Mouse (Mus musculus) liver, embryonic 16.5 days (tissue): ENCODE data around the gene Map1b. TPM values are rescaled to one million over a fixed set of nuclear protein-coding genes. Genes with fewer than 3 reads are reported as not detected.

Experiments
- ATAC-seq: fragments of 200-750 bp; cut with Nextera tagmentation; 2 replicates; pipeline ENCODE4 v1.8.0; 2017; ENCODE audit warnings: low read depth, mild to moderate bottlenecking, moderate number of reproducible peaks, moderate library complexity
- H3K27ac ChIP-seq: fragments of 300-500 bp; sonication (generic); 2 replicates; pipeline ENCODE4 v1.5.1; 2014; ENCODE audit warnings: mild to moderate bottlenecking, low read length
- H3K27me3 ChIP-seq: fragments of 300-500 bp; sonication (generic); 2 replicates; pipeline ENCODE4 v1.6.1; 2014; ENCODE audit warnings: low read depth, low read length, mixed read lengths; ENCODE audit not compliant: control insufficient read depth, insufficient read depth
- H3K36me3 ChIP-seq: fragments of 300-500 bp; sonication (generic); 2 replicates; pipeline ENCODE4 v1.6.1; 2014; ENCODE audit warnings: mild to moderate bottlenecking; ENCODE audit not compliant: control insufficient read depth, insufficient read depth
- H3K4me1 ChIP-seq: fragments of 300-500 bp; sonication (generic); 2 replicates; pipeline ENCODE4 v1.6.1; 2014; ENCODE audit warnings: low read depth, low read length, mixed read lengths; ENCODE audit not compliant: control insufficient read depth
- H3K4me2 ChIP-seq: fragments of 300-500 bp; sonication (generic); 2 replicates; pipeline ENCODE4 v1.6.1; 2014; ENCODE audit warnings: low read depth, low read length, mixed read lengths
- H3K4me3 ChIP-seq: fragments of 300-500 bp; sonication (generic); 2 replicates; pipeline ENCODE4 v1.5.1; 2014; ENCODE audit warnings: low read depth, mild to moderate bottlenecking, low read length
- H3K9ac ChIP-seq: fragments of 300-500 bp; sonication (generic); 2 replicates; pipeline ENCODE4 v1.6.1; 2014; ENCODE audit warnings: low read depth, low read length
- H3K9me3 ChIP-seq: fragments of 300-500 bp; sonication (generic); replicated peaks from 2 replicates; pipeline ENCODE4 v1.6.1; 2016; ENCODE audit warnings: low read length; ENCODE audit not compliant: control insufficient read depth
- WGBS: fragments of 180-500 bp; shearing (Covaris S2); extraction: QIAGEN DNeasy Blood & Tissue Kit; methylation state at CpG from one replicate; pipeline ENCODE4 v1.1.7; 2014; ENCODE audit not compliant: insufficient replicate concordance; 5-methylcytosine and 5-hydroxymethylcytosine counted together
- polyA plus RNA-seq: library from polyadenylated mRNA; unstranded; fragments of >200 nt; fragmentation: Nextera tagmentation; extraction: Ambion mirVana; gene quantifications from 2 replicates; pipeline ENCODE4 v1.2.1, GENCODE M21; 2015

Gene Map1b
- polyA plus RNA-seq, 1 experiment from 2014 or later, result 2.9 TPM

GRCm38 (mm10) chr13:99450766-99451165 lies 65.6 kb downstream of the Map1b start:
- Histone ChIP-seq H3K4me2 (no peak overlapping the region), H3K9me3 (no peaks in the 10 kb centered on the region), H3K9ac (no peak overlapping the region), H3K36me3 (no peaks in the 10 kb centered on the region), H3K27me3 (no peaks in the 10 kb centered on the region), H3K27ac (no peak overlapping the region), H3K4me3 (no peak overlapping the region), H3K4me1 (no peaks in the 10 kb centered on the region)
- WGBS, result 65% methylated on average over 7 of the region's 7 CpGs
- ATAC-seq, result no peak

GRCm38 (mm10) chr13:99449547-99449946 lies 66.8 kb downstream of the Map1b start:
- Histone ChIP-seq H3K4me1 (no peaks in the 10 kb centered on the region), H3K4me2 (no peak overlapping the region), H3K4me3 (no peak overlapping the region), H3K27ac (no peak overlapping the region), H3K36me3 (no peaks in the 10 kb centered on the region), H3K9me3 (no peaks in the 10 kb centered on the region), H3K9ac (no peak overlapping the region), H3K27me3 (no peaks in the 10 kb centered on the region)
- WGBS, result 59% methylated on average over 4 of the region's 4 CpGs
- ATAC-seq, result no peak

- H3K9ac ChIP-seq, result no peak overlapping the region
- ATAC-seq, result no peak
- H3K9me3 ChIP-seq, result no peaks in the 10 kb centered on the region
- no peak overlapping the region for H3K4me3 ChIP-seq
- H3K27ac ChIP-seq, result no peak overlapping the region
- WGBS, result 52% methylated on average over 4 of the region's 4 CpGs
- H3K36me3 ChIP-seq, result no peaks in the 10 kb centered on the region
- no peak overlapping the region for H3K4me2 ChIP-seq
- no peaks in the 10 kb centered on the region for H3K27me3 ChIP-seq
- no peaks in the 10 kb centered on the region for H3K4me1 ChIP-seq
Measured at GRCm38 (mm10) chr13:99448278-99448677, 68.1 kb downstream of the Map1b start.

- no peak for ATAC-seq
- no peak overlapping the region for H3K4me2 ChIP-seq
- no peaks in the 10 kb centered on the region for H3K9me3 ChIP-seq
- no peak overlapping the region for H3K9ac ChIP-seq
- H3K27me3 ChIP-seq, result no peaks in the 10 kb centered on the region
- H3K4me3 ChIP-seq, result no peak overlapping the region
- no peaks in the 10 kb centered on the region for H3K36me3 ChIP-seq
- whole genome bisulfite sequencing, result 54% methylated on average over 11 of the region's 11 CpGs
- no peak overlapping the region for H3K27ac ChIP-seq
- no peaks in the 10 kb centered on the region for H3K4me1 ChIP-seq
Measured at GRCm38 (mm10) chr13:99447403-99448199, 68.7 kb downstream of the Map1b start.

- WGBS, result 64% methylated on average over 7 of the region's 7 CpGs
- no peak for ATAC-seq
- no peak overlapping the region for H3K9ac ChIP-seq
Measured at GRCm38 (mm10) chr13:99447002-99447401, 69.3 kb downstream of the Map1b start.

GRCm38 (mm10) chr13:99444880-99445279 lies 71.5 kb downstream of the Map1b start:
- whole genome bisulfite sequencing, result 2% methylated on average over 6 of the region's 6 CpGs
- no peaks in the 10 kb centered on the region for H3K36me3 ChIP-seq

More at GRCm38 (mm10) chr13:99447002-99447401, 69.3 kb downstream of the Map1b start:
- Histone ChIP-seq H3K4me2 (no peak overlapping the region), H3K36me3 (no peaks in the 10 kb centered on the region), H3K4me3 (no peak overlapping the region), H3K27ac (no peak overlapping the region), H3K4me1 (no peaks in the 10 kb centered on the region), H3K9me3 (no peaks in the 10 kb centered on the region), H3K27me3 (no peaks in the 10 kb centered on the region)

GRCm38 (mm10) chr13:99444431-99444871 lies 71.9 kb downstream of the Map1b start:
- no peak overlapping the region for H3K4me2 ChIP-seq
- no peak for ATAC-seq
- no peaks in the 10 kb centered on the region for H3K27me3 ChIP-seq
- H3K9me3 ChIP-seq, result no peaks in the 10 kb centered on the region
- H3K4me1 ChIP-seq, result no peaks in the 10 kb centered on the region
- H3K27ac ChIP-seq, result no peak overlapping the region
- no peaks in the 10 kb centered on the region for H3K36me3 ChIP-seq
- no peak overlapping the region for H3K9ac ChIP-seq
- no peak overlapping the region for H3K4me3 ChIP-seq
- WGBS, result 21% methylated on average over 10 of the region's 10 CpGs

More at GRCm38 (mm10) chr13:99444880-99445279, 71.5 kb downstream of the Map1b start:
- H3K9me3 ChIP-seq, result no peaks in the 10 kb centered on the region
- H3K4me1 ChIP-seq, result no peaks in the 10 kb centered on the region
- no peak overlapping the region for H3K9ac ChIP-seq
- ATAC-seq, result no peak
- H3K27ac ChIP-seq, result no peak overlapping the region
- H3K4me2 ChIP-seq, result no peak overlapping the region
- H3K27me3 ChIP-seq, result no peaks in the 10 kb centered on the region
- no peak overlapping the region for H3K4me3 ChIP-seq

- 62% methylated on average over 7 of the region's 7 CpGs for WGBS
- Histone ChIP-seq H3K27me3 (no peaks in the 10 kb centered on the region), H3K9ac (no peak overlapping the region), H3K4me1 (no peaks in the 10 kb centered on the region), H3K27ac (no peak overlapping the region), H3K4me2 (no peak overlapping the region), H3K36me3 (no peaks in the 10 kb centered on the region), H3K4me3 (no peak overlapping the region), H3K9me3 (no peaks in the 10 kb centered on the region)
- ATAC-seq, result no peak
Measured at GRCm38 (mm10) chr13:99443484-99444175, 72.7 kb downstream of the Map1b start.
